Mouse (Mus musculus) cerebellum, postnatal 36 days (tissue): Measurements from ENCODE around the gene Dhrs1.

ENCODE experiments used
- DNase-seq, 2 experiments: peaks; one replicate each; pipeline ENCODE4 v3.0.0; 2021 to 2022; ENCODE audit warnings: mixed read lengths in 2 of 2

The Dhrs1 gene

GRCm38 (mm10) chr14:55721076-55721475 is 24.4 kb downstream of the Dhrs1 start:
- no peak for DNase-seq

GRCm38 (mm10) chr14:55720666-55721065 is 24.8 kb downstream of the Dhrs1 start:
- DNase-seq: no peak

GRCm38 (mm10) chr14:55719737-55720136 is 25.8 kb downstream of the Dhrs1 start:
- DNase-seq: no peak

- DNase-seq: no peak
Measured at GRCm38 (mm10) chr14:55716884-55717283, 28.6 kb downstream of the Dhrs1 start.

- DNase-seq: no peak
Measured at GRCm38 (mm10) chr14:55716271-55716670, 29.2 kb downstream of the Dhrs1 start.

GRCm38 (mm10) chr14:55714893-55715292 is 30.6 kb downstream of the Dhrs1 start:
- no peak for DNase-seq

- DNase-seq: no peak
Measured at GRCm38 (mm10) chr14:55713729-55714122, 31.8 kb downstream of the Dhrs1 start, which contains the start of gene Tgm1. Tgm1 (minus strand) TSS chr14:55713926.

- no peak for DNase-seq
Measured at GRCm38 (mm10) chr14:55713007-55713728, 32.3 kb downstream of the Dhrs1 start.

GRCm38 (mm10) chr14:55711786-55712185 is 33.7 kb downstream of the Dhrs1 start:
- no peak for DNase-seq

GRCm38 (mm10) chr14:55709509-55709908 is 36.0 kb downstream of the Dhrs1 start:
- DNase-seq: no peak

- no peak for DNase-seq
Measured at GRCm38 (mm10) chr14:55707397-55707796, 38.1 kb downstream of the Dhrs1 start.

- DNase-seq: no peak
Measured at GRCm38 (mm10) chr14:55706051-55706600, 39.4 kb downstream of the Dhrs1 start.

- DNase-seq: no peak
Measured at GRCm38 (mm10) chr14:55702761-55703160, 42.7 kb downstream of the Dhrs1 start.

GRCm38 (mm10) chr14:55701131-55701530 is 44.4 kb downstream of the Dhrs1 start:
- no peak for DNase-seq

- DNase-seq: no peak
Measured at GRCm38 (mm10) chr14:55697226-55697625, 48.3 kb downstream of the Dhrs1 start.

- DNase-seq: no peak
Measured at GRCm38 (mm10) chr14:55689433-55689832, 56.1 kb downstream of the Dhrs1 start.
